Mouse (Mus musculus): ENCODE data around the gene Gm11011.

- no peak for TF ChIP-seq GATA1 (IDR thresholded peaks at IDR 0.05; ENCODE audit: low read length)
- no peak for TF ChIP-seq TAL1 (IDR thresholded peaks at IDR 0.05; ENCODE audit: low read length)
Measured at GRCm38 (mm10) chr2:169565751-169566150, 21.8 kb downstream of the Gm11011 start.

Measured in erythroblast, embryonic 14.5 days (primary cell).